Mouse (Mus musculus) midbrain, embryonic 16.5 days (tissue): ENCODE measurements around the gene Gab1. TPM values are rescaled to one million over a fixed set of nuclear protein-coding genes. Genes with fewer than 3 reads are reported as not detected.

ENCODE experiments used
- ATAC-seq: fragments of 200-750 bp; cut with Nextera tagmentation; 2 replicates; pipeline ENCODE4 v1.8.0; 2017; ENCODE audit warnings: moderate TSS enrichment
- H3K27ac ChIP-seq: fragments of 300-500 bp; sonication (generic); 2 replicates; pipeline ENCODE4 v1.5.1; 2014; ENCODE audit warnings: mild to moderate bottlenecking, low read length, mixed read lengths
- H3K27me3 ChIP-seq: fragments of 300-500 bp; sonication (generic); 2 replicates; pipeline ENCODE4 v1.6.1; 2014; ENCODE audit warnings: low read depth, low read length, mixed read lengths; ENCODE audit not compliant: control insufficient read depth, insufficient read depth
- H3K36me3 ChIP-seq: fragments of 300-500 bp; sonication (generic); 2 replicates; pipeline ENCODE4 v1.6.1; 2014; ENCODE audit warnings: mild to moderate bottlenecking, low read length, moderate library complexity, mixed read lengths; ENCODE audit not compliant: control insufficient read depth, insufficient read depth
- H3K4me1 ChIP-seq: fragments of 300-500 bp; sonication (generic); 2 replicates; pipeline ENCODE4 v1.6.1; 2014; ENCODE audit warnings: mild to moderate bottlenecking, low read length, mixed read lengths; ENCODE audit not compliant: control insufficient read depth, insufficient read depth
- H3K4me2 ChIP-seq: fragments of 300-500 bp; sonication (generic); 2 replicates; pipeline ENCODE4 v1.6.1; 2014; ENCODE audit warnings: mild to moderate bottlenecking, low read length, mixed read lengths
- H3K4me3 ChIP-seq: fragments of 300-500 bp; sonication (generic); 2 replicates; pipeline ENCODE4 v1.5.1; 2014; ENCODE audit warnings: low read depth, mild to moderate bottlenecking, low read length, moderate library complexity, mixed read lengths
- H3K9ac ChIP-seq: fragments of 300-500 bp; sonication (generic); 2 replicates; pipeline ENCODE4 v1.6.1; 2014; ENCODE audit warnings: low read depth, low read length, mixed read lengths
- H3K9me3 ChIP-seq: fragments of 300-500 bp; sonication (generic); replicated peaks from 2 replicates; pipeline ENCODE4 v1.6.1; 2014; ENCODE audit warnings: mild to moderate bottlenecking, low read length, mixed read lengths; ENCODE audit not compliant: control insufficient read depth, poor library complexity, severe bottlenecking
- WGBS: fragments of 180-500 bp; shearing (Covaris S2); extraction: QIAGEN DNeasy Blood & Tissue Kit; methylation state at CpG from one replicate; pipeline ENCODE4 v1.1.7; 2014; 5-methylcytosine and 5-hydroxymethylcytosine counted together
- polyA plus RNA-seq: library from polyadenylated mRNA; unstranded; fragments of >200 nt; fragmentation: Nextera tagmentation; extraction: Ambion mirVana; gene quantifications from 2 replicates; pipeline ENCODE4 v1.2.1, GENCODE M21; 2015

Gene Gab1
- polyA plus RNA-seq, 1 experiment from 2014 or later, result 7.6 TPM

DNA sequence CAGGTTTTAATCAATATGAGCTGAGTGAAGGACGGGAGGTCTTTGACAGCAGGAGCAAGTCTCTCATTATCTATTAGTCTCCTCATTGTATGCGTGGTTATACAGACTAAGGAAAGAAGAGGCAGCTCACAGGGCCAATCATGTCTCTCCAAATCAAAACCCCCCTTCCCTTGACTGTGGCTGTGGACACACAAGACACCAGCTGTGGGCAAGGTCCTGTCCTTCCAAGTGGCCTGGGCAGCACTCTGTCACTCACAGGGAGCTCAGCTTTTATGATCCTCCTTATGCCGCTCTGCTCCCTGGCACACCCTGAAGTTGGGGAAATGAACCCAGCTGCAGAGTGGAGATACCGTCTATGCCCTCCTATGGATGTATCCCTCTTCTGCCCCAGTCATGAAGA is 55.2 kb downstream of the Gab1 start:
- H3K4me3 ChIP-seq, result no peak overlapping the region
- H3K4me1 ChIP-seq, result peaks cover 14% of the 10 kb centered on the region; the same call in 1 of the 2 replicates
- H3K27me3 ChIP-seq, result no peaks in the 10 kb centered on the region
- H3K36me3 ChIP-seq, result no peaks in the 10 kb centered on the region
- H3K27ac ChIP-seq, result no peak overlapping the region
- H3K4me2 ChIP-seq, result no peak overlapping the region
- no peak for ATAC-seq
- 56% methylated on average over 4 of the region's 4 CpGs for WGBS
- H3K9me3 ChIP-seq, result no peaks in the 10 kb centered on the region
- no peak overlapping the region for H3K9ac ChIP-seq

GRCm38 (mm10) chr8:80824426-80824825 is 55.9 kb downstream of the Gab1 start:
- H3K9me3 ChIP-seq, result no peaks in the 10 kb centered on the region
- no peaks in the 10 kb centered on the region for H3K36me3 ChIP-seq
- whole genome bisulfite sequencing, result 22% methylated on average over 5 of the region's 5 CpGs
- H3K9ac ChIP-seq, result no peak overlapping the region
- H3K27me3 ChIP-seq, result no peaks in the 10 kb centered on the region
- no peak overlapping the region for H3K4me2 ChIP-seq
- H3K4me3 ChIP-seq, result no peak overlapping the region
- H3K27ac ChIP-seq, result 0 out of 2 replicates have a peak overlapping the region, but pooled peaks have one; percentile 19
- peaks cover 10% of the 10 kb centered on the region; the same call in 1 of the 2 replicates for H3K4me1 ChIP-seq
- peak; percentile 67 for ATAC-seq

- H3K4me2 ChIP-seq, result no peak overlapping the region
These were observed 57.1 kb downstream of the Gab1 start for GRCm38 (mm10) chr8:80823250-80823649.

DNA sequence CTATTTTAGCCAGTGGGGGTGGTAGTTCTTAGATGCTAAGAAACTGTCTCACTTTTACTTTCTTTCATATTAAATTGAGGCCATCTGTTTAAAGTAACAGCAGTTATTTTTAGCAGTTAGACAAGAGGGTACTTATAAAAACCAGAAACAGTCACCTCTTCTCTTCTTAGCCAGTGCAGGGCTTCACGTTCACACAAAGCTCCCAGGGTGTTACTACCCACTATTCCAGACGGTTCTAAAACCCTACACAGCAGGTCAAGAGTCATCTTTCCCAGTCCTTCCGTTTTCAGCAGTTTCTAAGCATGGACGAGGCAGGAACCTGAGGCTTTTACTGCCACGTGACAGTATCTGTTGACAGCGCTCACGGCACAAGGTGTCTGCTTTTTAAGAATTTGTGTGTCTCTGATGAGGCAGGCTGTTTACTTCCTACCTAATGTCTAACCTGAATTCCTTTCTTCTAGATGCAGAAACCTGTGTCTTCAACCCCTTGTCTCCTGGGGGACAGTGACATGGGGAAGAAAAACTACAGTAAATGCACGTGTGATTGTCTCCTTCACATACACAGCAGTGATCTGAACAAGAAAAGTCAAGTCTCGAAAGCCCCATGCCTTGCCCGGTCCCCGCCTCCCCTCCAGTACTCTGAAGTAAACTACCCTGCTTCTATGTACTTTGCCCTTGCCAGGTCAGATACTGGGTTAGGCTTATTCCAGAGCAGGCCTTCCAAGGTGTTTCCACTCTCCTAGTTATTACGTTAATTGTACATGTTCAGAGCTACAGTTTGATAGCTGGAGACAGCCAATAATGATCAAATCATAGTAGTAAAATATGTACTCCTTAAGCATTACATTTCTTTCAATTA is 58.7 kb downstream of the Gab1 start:
- Histone ChIP-seq H3K4me3 (no peak overlapping the region), H3K4me2 (no peak overlapping the region), H3K9me3 (no peaks in the 10 kb centered on the region), H3K27ac (no peak overlapping the region), H3K4me1 (peaks cover 10% of the 10 kb centered on the region; the same call in 1 of the 2 replicates), H3K9ac (no peak overlapping the region), H3K36me3 (no peaks in the 10 kb centered on the region), H3K27me3 (no peaks in the 10 kb centered on the region)
- 81% methylated on average over 12 of the region's 12 CpGs for WGBS
- no peak for ATAC-seq

More at GRCm38 (mm10) chr8:80823250-80823649, 57.1 kb downstream of the Gab1 start:
- 76% methylated on average over 5 of the region's 5 CpGs for WGBS
- H3K9ac ChIP-seq, result 0 out of 2 replicates have a peak overlapping the region, but pooled peaks have one; percentile 14
- no peak overlapping the region for H3K27ac ChIP-seq
- H3K9me3 ChIP-seq, result no peaks in the 10 kb centered on the region
- no peaks in the 10 kb centered on the region for H3K36me3 ChIP-seq
- no peak overlapping the region for H3K4me3 ChIP-seq
- H3K4me1 ChIP-seq, result peaks cover 10% of the 10 kb centered on the region; the same call in 1 of the 2 replicates
- ATAC-seq, result no peak
- H3K27me3 ChIP-seq, result no peaks in the 10 kb centered on the region

- ATAC-seq, result no peak
- Histone ChIP-seq H3K36me3 (no peaks in the 10 kb centered on the region), H3K4me3 (no peak overlapping the region), H3K4me1 (peaks cover 7% of the 10 kb centered on the region), H3K9me3 (no peaks in the 10 kb centered on the region), H3K4me2 (no peak overlapping the region), H3K27ac (no peak overlapping the region), H3K27me3 (no peaks in the 10 kb centered on the region), H3K9ac (no peak overlapping the region)
- 89% methylated on average over 6 of the region's 6 CpGs for WGBS
These were observed 61.3 kb downstream of the Gab1 start for GRCm38 (mm10) chr8:80818978-80819377.

- H3K27ac ChIP-seq, result no peak overlapping the region
- WGBS, result 91% methylated on average over 2 of the region's 2 CpGs
- no peaks in the 10 kb centered on the region for H3K27me3 ChIP-seq
- peaks cover 6% of the 10 kb centered on the region for H3K4me1 ChIP-seq
- H3K36me3 ChIP-seq, result no peaks in the 10 kb centered on the region
- ATAC-seq, result no peak
- H3K9ac ChIP-seq, result no peak overlapping the region
- no peak overlapping the region for H3K4me2 ChIP-seq
- no peak overlapping the region for H3K4me3 ChIP-seq
- no peaks in the 10 kb centered on the region for H3K9me3 ChIP-seq
These were observed 63.3 kb downstream of the Gab1 start for GRCm38 (mm10) chr8:80817065-80817464.

- no peak for ATAC-seq
- Histone ChIP-seq H3K27ac (no peak overlapping the region), H3K4me3 (no peak overlapping the region), H3K27me3 (no peaks in the 10 kb centered on the region), H3K36me3 (no peaks in the 10 kb centered on the region), H3K9me3 (no peaks in the 10 kb centered on the region), H3K4me1 (peaks cover 6% of the 10 kb centered on the region), H3K9ac (no peak overlapping the region), H3K4me2 (no peak overlapping the region)
- WGBS, result 63% methylated on average over 6 of the region's 6 CpGs
These were observed 65.1 kb downstream of the Gab1 start for GRCm38 (mm10) chr8:80815179-80815578.

DNA sequence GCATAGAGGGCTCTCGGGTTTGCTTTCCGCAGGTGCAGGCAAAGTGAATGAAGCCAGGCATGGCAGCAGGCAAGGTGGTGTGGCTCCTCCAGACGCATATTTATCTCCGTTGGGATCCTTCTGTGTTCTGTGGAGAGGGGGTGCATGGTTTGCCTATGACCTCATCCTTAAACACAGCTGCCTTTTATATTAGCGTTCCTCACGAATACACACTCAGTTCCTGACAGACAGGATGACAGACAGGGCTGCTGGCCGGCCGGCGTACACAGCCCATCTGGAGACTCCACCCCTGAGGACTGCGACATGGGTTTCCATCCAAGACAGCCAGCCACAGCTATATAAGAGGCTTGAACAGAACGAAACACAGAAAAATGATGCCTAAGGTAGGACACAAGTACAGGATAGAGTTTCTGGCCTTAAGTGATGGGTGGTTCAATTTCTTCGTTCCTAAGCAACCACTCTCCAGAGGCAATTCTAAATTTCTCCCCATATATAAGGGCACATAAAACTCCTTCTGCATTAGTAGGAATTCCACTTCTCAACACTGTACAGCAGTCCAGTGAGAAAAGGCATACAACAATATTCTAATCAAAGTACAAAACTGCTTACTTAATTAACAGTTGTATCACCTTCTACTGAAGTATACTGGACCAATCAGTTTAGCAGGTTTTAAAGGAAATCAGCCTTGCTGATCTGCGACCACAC is 66.1 kb downstream of the Gab1 start:
- Histone ChIP-seq H3K9ac (no peak overlapping the region), H3K4me2 (no peak overlapping the region), H3K4me3 (no peak overlapping the region), H3K4me1 (peaks cover 7% of the 10 kb centered on the region), H3K9me3 (no peaks in the 10 kb centered on the region), H3K27ac (no peak overlapping the region), H3K27me3 (no peaks in the 10 kb centered on the region), H3K36me3 (no peaks in the 10 kb centered on the region)
- ATAC-seq, result peak; percentile 61; the same call in 1 of the 2 replicates
- WGBS, result 52% methylated on average over 13 of the region's 13 CpGs

DNA sequence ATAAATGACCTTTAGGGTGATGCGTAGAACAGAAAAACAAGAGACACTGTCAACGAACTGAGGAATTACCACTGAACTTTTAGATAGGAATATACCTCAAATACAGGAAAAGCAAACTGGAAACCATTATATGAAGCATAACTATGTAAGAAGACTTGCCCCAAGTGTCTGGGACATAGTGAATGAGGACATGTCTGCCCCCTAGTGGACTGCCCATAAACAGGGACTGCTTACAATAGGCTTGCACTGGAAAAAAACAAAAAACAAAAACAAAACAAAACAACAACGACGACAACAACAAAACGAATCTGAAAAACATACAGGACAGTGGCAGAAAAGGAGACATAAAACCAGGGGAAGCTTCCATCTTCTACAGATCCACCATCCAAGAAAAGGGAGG is 66.9 kb downstream of the Gab1 start:
- Histone ChIP-seq H3K4me2 (no peak overlapping the region), H3K9ac (no peak overlapping the region), H3K27ac (no peak overlapping the region), H3K27me3 (no peaks in the 10 kb centered on the region), H3K4me3 (no peak overlapping the region), H3K9me3 (no peaks in the 10 kb centered on the region), H3K36me3 (no peaks in the 10 kb centered on the region), H3K4me1 (peaks cover 8% of the 10 kb centered on the region)
- no peak for ATAC-seq
- 88% methylated on average over 5 of the region's 5 CpGs for whole genome bisulfite sequencing
